Mouse (Mus musculus): Measurements from ENCODE around the gene Asb8. TPM values are rescaled to one million over a fixed set of nuclear protein-coding genes. Genes with fewer than 3 reads are reported as not detected.

Asb8 gene
- polyA plus RNA-seq (2014; fragmentation: Nextera tagmentation; extraction: Ambion mirVana) = 65.9 and 71.8 TPM in 2 replicates

- WGBS = 83% methylated on average over 5 of the region's 5 CpGs
- H3K9me3 ChIP-seq (ENCODE audit: control insufficient read depth, low read length) = no peaks in the 10 kb centered on the region
- peaks cover 6% of the 10 kb centered on the region; the same call in 1 of the 2 replicates for H3K27me3 ChIP-seq (ENCODE audit: control insufficient read depth, insufficient read depth, low read length)
- H3K9ac ChIP-seq (replicated peaks; ENCODE audit: low read length) = peak within 1 kb of the TSS; percentile 66; the same call in 1 of the 2 replicates
- ATAC-seq (ENCODE audit: low FRiP score, low TSS enrichment) = no peak
- 0 out of 2 replicates have a peak within 1 kb of the TSS, but pooled peaks have one; percentile 59 for H3K4me3 ChIP-seq (replicated peaks; ENCODE audit: low read depth, low read length)
- no peak within 1 kb of the TSS for H3K27ac ChIP-seq (replicated peaks; ENCODE audit: low read depth, low read length)
- peak within 1 kb of the TSS; percentile 81 for H3K4me2 ChIP-seq (ENCODE audit: low read length)
- H3K36me3 ChIP-seq (ENCODE audit: control insufficient read depth, insufficient read depth, low read length) = no peaks in the 10 kb centered on the region
- no peak for DNase-seq
- H3K4me1 ChIP-seq (ENCODE audit: control insufficient read depth, insufficient read depth, low read length) = peaks cover 22% of the 10 kb centered on the region
These were observed at the start of gene Asb8 for GRCm38 (mm10) chr15:98165525-98165924. Asb8 (minus strand) TSS chr15:98165625.

GRCm38 (mm10) chr15:98214130-98214529 is 48.7 kb upstream of the Asb8 start:
- no peak overlapping the region for H3K27ac ChIP-seq (replicated peaks; ENCODE audit: low read depth, low read length)
- no peak overlapping the region for H3K4me3 ChIP-seq (replicated peaks; ENCODE audit: low read depth, low read length)
- no peak overlapping the region for H3K4me2 ChIP-seq (ENCODE audit: low read length)
- DNase-seq (no peak), ATAC-seq (ENCODE audit: low FRiP score, low TSS enrichment) (no peak)
- H3K9me3 ChIP-seq (ENCODE audit: control insufficient read depth, low read length) = no peaks in the 10 kb centered on the region
- H3K9ac ChIP-seq (replicated peaks; ENCODE audit: low read length) = no peak overlapping the region
- no peaks in the 10 kb centered on the region for H3K4me1 ChIP-seq (ENCODE audit: control insufficient read depth, insufficient read depth, low read length)
- H3K36me3 ChIP-seq (ENCODE audit: control insufficient read depth, insufficient read depth, low read length) = no peaks in the 10 kb centered on the region
- H3K27me3 ChIP-seq (ENCODE audit: control insufficient read depth, insufficient read depth, low read length) = no peaks in the 10 kb centered on the region
- 79% methylated on average over 5 of the region's 5 CpGs for WGBS

GRCm38 (mm10) chr15:98213336-98213870 is 48.0 kb upstream of the Asb8 start:
- ATAC-seq (ENCODE audit: low FRiP score, low TSS enrichment) = no peak
- H3K9ac ChIP-seq (replicated peaks; ENCODE audit: low read length) = no peak overlapping the region
- H3K9me3 ChIP-seq (ENCODE audit: control insufficient read depth, low read length) = no peaks in the 10 kb centered on the region
- no peak overlapping the region for H3K4me3 ChIP-seq (replicated peaks; ENCODE audit: low read depth, low read length)
- H3K27ac ChIP-seq (replicated peaks; ENCODE audit: low read depth, low read length) = no peak overlapping the region
- DNase-seq = no peak
- H3K4me1 ChIP-seq (ENCODE audit: control insufficient read depth, insufficient read depth, low read length) = no peaks in the 10 kb centered on the region
- H3K4me2 ChIP-seq (ENCODE audit: low read length) = no peak overlapping the region
- H3K36me3 ChIP-seq (ENCODE audit: control insufficient read depth, insufficient read depth, low read length) = no peaks in the 10 kb centered on the region
- 82% methylated on average over 5 of the region's 5 CpGs for WGBS
- no peaks in the 10 kb centered on the region for H3K27me3 ChIP-seq (ENCODE audit: control insufficient read depth, insufficient read depth, low read length)

- Histone ChIP-seq H3K4me1 (ENCODE audit: control insufficient read depth, insufficient read depth, low read length) (no peaks in the 10 kb centered on the region), H3K27me3 (ENCODE audit: control insufficient read depth, insufficient read depth, low read length) (no peaks in the 10 kb centered on the region), H3K9me3 (ENCODE audit: control insufficient read depth, low read length) (no peaks in the 10 kb centered on the region), H3K4me3 (replicated peaks; ENCODE audit: low read depth, low read length) (no peak overlapping the region), H3K9ac (replicated peaks; ENCODE audit: low read length) (no peak overlapping the region), H3K27ac (replicated peaks; ENCODE audit: low read depth, low read length) (no peak overlapping the region), H3K36me3 (ENCODE audit: control insufficient read depth, insufficient read depth, low read length) (no peaks in the 10 kb centered on the region), H3K4me2 (ENCODE audit: low read length) (no peak overlapping the region)
- WGBS = 87% methylated on average over 7 of the region's 7 CpGs
- DNase-seq (no peak), ATAC-seq (ENCODE audit: low FRiP score, low TSS enrichment) (no peak)
These were observed 44.3 kb upstream of the Asb8 start for GRCm38 (mm10) chr15:98209676-98210075.

GRCm38 (mm10) chr15:98195442-98195841 is 30.0 kb upstream of the Asb8 start, which contains the start of gene Olfr288:
Olfr288 (minus strand) TSS chr15:98195542.
- no peak for DNase-seq
- Histone ChIP-seq H3K4me2 (ENCODE audit: low read length) (no peak within 1 kb of the TSS), H3K4me3 (replicated peaks; ENCODE audit: low read depth, low read length) (no peak within 1 kb of the TSS), H3K9ac (replicated peaks; ENCODE audit: low read length) (no peak within 1 kb of the TSS), H3K36me3 (ENCODE audit: control insufficient read depth, insufficient read depth, low read length) (no peaks in the 10 kb centered on the region), H3K4me1 (ENCODE audit: control insufficient read depth, insufficient read depth, low read length) (no peaks in the 10 kb centered on the region), H3K27ac (replicated peaks; ENCODE audit: low read depth, low read length) (no peak within 1 kb of the TSS), H3K9me3 (ENCODE audit: control insufficient read depth, low read length) (no peaks in the 10 kb centered on the region), H3K27me3 (ENCODE audit: control insufficient read depth, insufficient read depth, low read length) (no peaks in the 10 kb centered on the region)
- 65% methylated on average over 3 of the region's 3 CpGs for WGBS
- ATAC-seq (ENCODE audit: low FRiP score, low TSS enrichment) = no peak

- no peak overlapping the region for H3K27ac ChIP-seq (replicated peaks; ENCODE audit: low read depth, low read length)
- no peaks in the 10 kb centered on the region for H3K36me3 ChIP-seq (ENCODE audit: control insufficient read depth, insufficient read depth, low read length)
- DNase-seq (no peak), ATAC-seq (ENCODE audit: low FRiP score, low TSS enrichment) (no peak)
- H3K9me3 ChIP-seq (ENCODE audit: control insufficient read depth, low read length) = no peaks in the 10 kb centered on the region
- no peak overlapping the region for H3K4me3 ChIP-seq (replicated peaks; ENCODE audit: low read depth, low read length)
- no peaks in the 10 kb centered on the region; the same call in 1 of the 2 replicates for H3K27me3 ChIP-seq (ENCODE audit: control insufficient read depth, insufficient read depth, low read length)
- no peak overlapping the region for H3K4me2 ChIP-seq (ENCODE audit: low read length)
- H3K9ac ChIP-seq (replicated peaks; ENCODE audit: low read length) = no peak overlapping the region
- WGBS = 72% methylated on average over 4 of the region's 4 CpGs
- 0 out of 2 replicates have a peak, but pooled peaks cover 5% of the 10 kb centered on the region for H3K4me1 ChIP-seq (ENCODE audit: control insufficient read depth, insufficient read depth, low read length)
These were observed 19.0 kb upstream of the Asb8 start for GRCm38 (mm10) chr15:98184456-98184855.

- no peaks in the 10 kb centered on the region for H3K36me3 ChIP-seq (ENCODE audit: control insufficient read depth, insufficient read depth, low read length)
- no peak overlapping the region for H3K9ac ChIP-seq (replicated peaks; ENCODE audit: low read length)
- H3K4me1 ChIP-seq (ENCODE audit: control insufficient read depth, insufficient read depth, low read length) = 0 out of 2 replicates have a peak, but pooled peaks cover 5% of the 10 kb centered on the region
- no peaks in the 10 kb centered on the region; the same call in 1 of the 2 replicates for H3K27me3 ChIP-seq (ENCODE audit: control insufficient read depth, insufficient read depth, low read length)
- no peaks in the 10 kb centered on the region for H3K9me3 ChIP-seq (ENCODE audit: control insufficient read depth, low read length)
- H3K27ac ChIP-seq (replicated peaks; ENCODE audit: low read depth, low read length) = no peak overlapping the region
- peak overlapping the region; percentile 82; the same call in 1 of the 2 replicates for H3K4me2 ChIP-seq (ENCODE audit: low read length)
- no peak overlapping the region for H3K4me3 ChIP-seq (replicated peaks; ENCODE audit: low read depth, low read length)
- DNase-seq = no peak
- no peak for ATAC-seq (ENCODE audit: low FRiP score, low TSS enrichment)
- 75% methylated on average over 12 of the region's 12 CpGs for WGBS
These were observed 16.6 kb upstream of the Asb8 start for GRCm38 (mm10) chr15:98181856-98182570.

GRCm38 (mm10) chr15:98181132-98181711 is 15.8 kb upstream of the Asb8 start:
- under 1% methylated on average over 30 of the region's 30 CpGs for whole genome bisulfite sequencing
- H3K27me3 ChIP-seq (ENCODE audit: control insufficient read depth, insufficient read depth, low read length) = no peaks in the 10 kb centered on the region; the same call in 1 of the 2 replicates
- DNase-seq = peak; percentile 93
- peak overlapping the region; percentile 82 for H3K4me2 ChIP-seq (ENCODE audit: low read length)
- peak; percentile 97 for ATAC-seq (ENCODE audit: low FRiP score, low TSS enrichment)
- H3K9ac ChIP-seq (replicated peaks; ENCODE audit: low read length) = peak overlapping the region; percentile 52
- 0 out of 2 replicates have a peak, but pooled peaks cover 5% of the 10 kb centered on the region for H3K4me1 ChIP-seq (ENCODE audit: control insufficient read depth, insufficient read depth, low read length)
- peak overlapping the region; percentile 77 for H3K27ac ChIP-seq (replicated peaks; ENCODE audit: low read depth, low read length)
- no peaks in the 10 kb centered on the region for H3K36me3 ChIP-seq (ENCODE audit: control insufficient read depth, insufficient read depth, low read length)
- H3K4me3 ChIP-seq (replicated peaks; ENCODE audit: low read depth, low read length) = peak overlapping the region; percentile 45
- H3K9me3 ChIP-seq (ENCODE audit: control insufficient read depth, low read length) = no peaks in the 10 kb centered on the region

All from midbrain, embryonic 14.5 days (tissue).